Comparison of ENCODE assay signal across 9 mouse cellular contexts in the genomic region with DNA sequence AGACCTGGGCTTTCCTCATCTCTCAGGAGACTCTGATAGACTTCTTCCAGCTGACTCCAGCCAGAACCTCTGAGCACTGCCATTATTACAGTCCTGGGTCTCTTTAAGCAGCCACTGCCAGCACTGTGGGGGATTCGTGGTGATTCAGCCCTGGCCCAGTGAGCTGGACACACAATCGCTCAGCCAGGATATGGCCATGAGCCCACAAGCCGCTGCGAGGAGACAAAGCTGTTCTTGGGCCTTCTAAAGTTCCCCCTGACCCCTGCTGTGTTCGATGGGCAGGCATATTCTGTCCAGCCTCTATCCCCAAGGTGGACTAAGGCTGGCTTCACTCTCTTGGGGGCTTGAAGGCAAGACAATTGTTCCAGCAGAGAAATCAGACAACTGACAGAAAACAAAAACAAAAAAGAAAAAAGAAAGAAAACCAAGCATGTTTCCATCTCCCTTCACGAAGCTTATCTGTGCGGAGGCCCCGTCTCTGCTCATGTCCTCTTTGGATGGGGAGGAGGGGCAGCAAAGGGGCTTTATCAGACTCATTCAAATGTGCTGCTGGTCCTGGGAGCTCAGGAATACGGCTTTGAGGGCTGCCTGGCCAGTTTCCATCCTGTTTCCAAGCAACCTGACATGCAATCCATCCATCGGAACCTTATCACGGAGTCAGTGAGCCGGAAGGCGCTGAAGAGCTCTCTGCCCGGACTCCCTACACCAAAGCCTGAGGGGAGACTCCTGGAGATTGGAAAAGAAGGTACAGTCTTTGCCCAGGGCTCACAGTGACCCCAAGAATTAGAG.
DNase-seq lines count a peak whose midpoint lies in the region; ATAC-seq lines count a peak whose summit lies in the region.
"Had no signal": no experiment of that assay in that cellular context is flagged by ENCODE, and none has a peak within 500 bp of the region (broad histone marks: within the 10 kb centered on the region; RNA-seq: fewer than 3 reads in every experiment).

No protein-coding gene starts in this region.

- peak overlapping the region; percentile 37 for H3K27ac ChIP-seq in embryonic facial prominence, embryonic 10.5 days (replicated peaks)
- H3K27ac ChIP-seq in heart, embryonic 12.5 days (ENCODE audit: poor library complexity, severe bottlenecking) = peak overlapping the region; percentile 70
- H3K27ac ChIP-seq in neural tube, embryonic 13.5 days (replicated peaks) = peak overlapping the region; percentile 68

- 0 out of 2 replicates have a peak, but pooled peaks cover 2% of the 10 kb centered on the region for H3K36me3 ChIP-seq in embryonic facial prominence, embryonic 10.5 days (replicated peaks)
- H3K36me3 ChIP-seq in heart, embryonic 12.5 days = no peaks in the 10 kb centered on the region
- H3K36me3 ChIP-seq in neural tube, embryonic 13.5 days = no peaks in the 10 kb centered on the region

- H3K9me3 ChIP-seq in embryonic facial prominence, embryonic 10.5 days = no peaks in the 10 kb centered on the region
- no peaks in the 10 kb centered on the region for H3K9me3 ChIP-seq in heart, embryonic 12.5 days (replicated peaks)
- H3K9me3 ChIP-seq in neural tube, embryonic 13.5 days = no peaks in the 10 kb centered on the region

- H3K4me3 ChIP-seq in embryonic facial prominence, embryonic 10.5 days = no peak overlapping the region
- H3K4me3 ChIP-seq in heart, embryonic 12.5 days = no peak overlapping the region
- no peak overlapping the region for H3K4me3 ChIP-seq in neural tube, embryonic 13.5 days
- H3K4me3 ChIP-seq: megakaryocyte, embryonic 14.5 days had no signal

- H3K27me3 ChIP-seq in embryonic facial prominence, embryonic 10.5 days (replicated peaks; ENCODE audit: low read depth, poor library complexity, severe bottlenecking) = no peaks in the 10 kb centered on the region
- H3K27me3 ChIP-seq in heart, embryonic 12.5 days (replicated peaks) = no peaks in the 10 kb centered on the region
- no peaks in the 10 kb centered on the region for H3K27me3 ChIP-seq in neural tube, embryonic 13.5 days
- H3K27me3 ChIP-seq: megakaryocyte, embryonic 14.5 days had no signal

- H3K4me2 ChIP-seq in heart, embryonic 12.5 days = peak overlapping the region; percentile 50
- peak overlapping the region; percentile 25 for H3K4me2 ChIP-seq in neural tube, embryonic 13.5 days

- peak; percentile 51; the same call in 1 of the 2 replicates for ATAC-seq in heart, embryonic 12.5 days (ENCODE audit: insufficient number of reproducible peaks, low FRiP score)
- ATAC-seq in neural tube, embryonic 13.5 days (ENCODE audit: low read depth) = peak; percentile 87
- ATAC-seq in monocyte, adult 5-6 weeks (replicated peaks; ENCODE audit: insufficient number of reproducible peaks, low FRiP score, low TSS enrichment, poor library complexity, severe bottlenecking) = no peak
- no peak for ATAC-seq in granulocyte monocyte progenitor cell, adult 5-6 weeks (replicated peaks; ENCODE audit: poor library complexity, severe bottlenecking)

- no peak overlapping the region for H3K9ac ChIP-seq in heart, embryonic 12.5 days
- peak overlapping the region; percentile 38; the same call in 1 of the 2 replicates for H3K9ac ChIP-seq in neural tube, embryonic 13.5 days

- DNase-seq in 3134 (ENCODE audit: extremely low read depth, insufficient read length, low spot score) (peak; percentile 44), adipocyte (ENCODE audit: low spot score) (peak; percentile 13)
- DNase-seq in embryonic facial prominence, embryonic 10.5 days (ENCODE audit: low spot score) = no peak
- DNase-seq in layer of hippocampus, postnatal 36 days = peak; percentile 49 to 66

- 54% methylated on average over 14 of the region's 14 CpGs for WGBS in embryonic facial prominence, embryonic 10.5 days
- WGBS in heart, embryonic 12.5 days = 18% methylated on average over 14 of the region's 14 CpGs
- WGBS in neural tube, embryonic 13.5 days = 21% methylated on average over 14 of the region's 14 CpGs

- peaks cover 49% of the 10 kb centered on the region for H3K4me1 ChIP-seq in embryonic facial prominence, embryonic 10.5 days
- H3K4me1 ChIP-seq in heart, embryonic 12.5 days (replicated peaks) = peaks cover 39% of the 10 kb centered on the region
- H3K4me1 ChIP-seq in neural tube, embryonic 13.5 days (replicated peaks) = peaks cover 71% of the 10 kb centered on the region
- H3K4me1 ChIP-seq: megakaryocyte, embryonic 14.5 days had no signal

Comparison
In these comparisons a context has a peak if more than half of its experiments do, and no peak if none do; other contexts are left out.
1. ATAC-seq: peak in heart, embryonic 12.5 days (single experiment) and neural tube, embryonic 13.5 days (single experiment); none in monocyte, adult 5-6 weeks (single experiment) and granulocyte monocyte progenitor cell, adult 5-6 weeks (single experiment).
2. Peak in every context shown above with its lines, with median percentiles within 50 percentile points of each other: H3K27ac ChIP-seq.